Mouse (Mus musculus): ENCODE results near the gene Alpl.

Gene Alpl

GRCm38 (mm10) chr4:137717671-137718070, 78.5 kb downstream of the Alpl start:
- DNase-seq (ENCODE audit: extremely low read depth, low read depth): no peak

GRCm38 (mm10) chr4:137717005-137717404, 79.2 kb downstream of the Alpl start:
- DNase-seq (ENCODE audit: extremely low read depth, low read depth): no peak

GRCm38 (mm10) chr4:137714020-137714624, 82.1 kb downstream of the Alpl start:
- no peak for DNase-seq (ENCODE audit: extremely low read depth, low read depth)

- peak; percentile 67 for DNase-seq (ENCODE audit: extremely low read depth, low read depth)
Observed at GRCm38 (mm10) chr4:137712963-137713362, 83.2 kb downstream of the Alpl start.

- peak; percentile 39 for DNase-seq (ENCODE audit: extremely low read depth, low read depth)
Observed at GRCm38 (mm10) chr4:137707216-137707990, 88.8 kb downstream of the Alpl start.

GRCm38 (mm10) chr4:137706510-137706909, 89.7 kb downstream of the Alpl start:
- no peak for DNase-seq (ENCODE audit: extremely low read depth, low read depth)

GRCm38 (mm10) chr4:137705379-137705778, 90.8 kb downstream of the Alpl start:
- no peak for DNase-seq (ENCODE audit: extremely low read depth, low read depth)

GRCm38 (mm10) chr4:137704561-137704960, 91.6 kb downstream of the Alpl start:
- no peak for DNase-seq (ENCODE audit: extremely low read depth, low read depth)

- no peak for DNase-seq (ENCODE audit: extremely low read depth, low read depth)
Observed at GRCm38 (mm10) chr4:137703077-137703476, 93.1 kb downstream of the Alpl start.

GRCm38 (mm10) chr4:137700960-137701359, 95.2 kb downstream of the Alpl start:
- DNase-seq (ENCODE audit: extremely low read depth, low read depth): no peak

GRCm38 (mm10) chr4:137699264-137700211, 96.6 kb downstream of the Alpl start:
- DNase-seq (ENCODE audit: extremely low read depth, low read depth): no peak

- no peak for DNase-seq (ENCODE audit: extremely low read depth, low read depth)
Observed at GRCm38 (mm10) chr4:137698076-137698985, 97.9 kb downstream of the Alpl start.

GRCm38 (mm10) chr4:137697156-137697885, 98.9 kb downstream of the Alpl start:
- no peak for DNase-seq (ENCODE audit: extremely low read depth, low read depth)

- peak; percentile 22 for DNase-seq (ENCODE audit: extremely low read depth, low read depth)
Observed at GRCm38 (mm10) chr4:137695900-137696299, 100.3 kb downstream of the Alpl start.

GRCm38 (mm10) chr4:137695300-137695699, 100.9 kb downstream of the Alpl start:
- DNase-seq (ENCODE audit: extremely low read depth, low read depth): no peak

- no peak for DNase-seq (ENCODE audit: extremely low read depth, low read depth)
Observed at GRCm38 (mm10) chr4:137692107-137692902, 103.9 kb downstream of the Alpl start.
